Mouse (Mus musculus) liver, adult 2 months (tissue): ENCODE measurements around the gene Chn1. TPM values are rescaled to one million over a fixed set of nuclear protein-coding genes. Genes with fewer than 3 reads are reported as not detected.

Source experiments
- DNase-seq: peaks from one replicate; pipeline ENCODE4 v3.0.0-alpha.2; 2011; ENCODE audit warnings: low read depth, low spot score; ENCODE audit errors: extremely low read depth
- H3K27ac ChIP-seq: fragments of 200-500 bp; replicated peaks from 2 replicates; pipeline ENCODE4 v1.5.1; 2012; ENCODE audit warnings: low read depth, mild to moderate bottlenecking, control low read depth, inconsistent platforms, low read length; ENCODE audit not compliant: insufficient read depth
- H3K27me3 ChIP-seq: fragments of 200-500 bp; 2 replicates; pipeline ENCODE4 v1.6.1; 2012; ENCODE audit warnings: mild to moderate bottlenecking, moderate library complexity, low read length, inconsistent platforms; ENCODE audit not compliant: control insufficient read depth, insufficient read depth
- H3K36me3 ChIP-seq: fragments of 200-500 bp; 2 replicates; pipeline ENCODE4 v1.6.1; 2012; ENCODE audit warnings: low read length, inconsistent platforms; ENCODE audit not compliant: control insufficient read depth, insufficient read depth
- H3K4me1 ChIP-seq: fragments of 200-500 bp; 2 replicates; pipeline ENCODE4 v1.6.1; 2011; ENCODE audit warnings: low read length; ENCODE audit not compliant: control insufficient read depth, insufficient read depth
- H3K4me3 ChIP-seq: fragments of 200-500 bp; 2 replicates; pipeline ENCODE4 v1.5.1; 2011; ENCODE audit warnings: low read depth, mild to moderate bottlenecking, control low read depth, low read length, moderate library complexity; ENCODE audit not compliant: insufficient read depth
- H3K79me2 ChIP-seq: fragments of 200-500 bp; 2 replicates; pipeline ENCODE4 v1.6.1; 2012; ENCODE audit warnings: inconsistent platforms, mild to moderate bottlenecking, low read length, moderate library complexity; ENCODE audit not compliant: control insufficient read depth, insufficient read depth
- H3K9ac ChIP-seq: fragments of 200-500 bp; 2 replicates; pipeline ENCODE4 v1.6.1; 2012; ENCODE audit warnings: low read depth, mild to moderate bottlenecking, control low read depth, inconsistent platforms, low read length
- CTCF ChIP-seq: fragments of 200-500 bp; IDR thresholded peaks from 2 replicates; pipeline ENCODE4 v1.5.1; 2011; ENCODE audit warnings: low read depth, low read length, control low read depth
- POLR2A ChIP-seq: fragments of 200-500 bp; IDR thresholded peaks from 2 replicates; pipeline ENCODE4 v1.6.1; 2011; ENCODE audit warnings: low read length, control low read depth; ENCODE audit not compliant: insufficient read depth; ENCODE audit errors: extremely low read depth
- WGBS: fragments of 180-500 bp; shearing (Covaris S2); methylation state at CpG from one replicate; pipeline ENCODE4 v1.1.7; 2018; 5-methylcytosine and 5-hydroxymethylcytosine counted together
- polyA plus RNA-seq: library from polyadenylated mRNA; depleted of rRNA; stranded (reverse); fragments of >200 nt; gene quantifications from 2 replicates; pipeline ENCODE4 v1.2.3, GENCODE M21; 2012
- total RNA-seq: library from RNA; depleted of rRNA; stranded (reverse); fragments of >200 nt; gene quantifications from 2 replicates; pipeline ENCODE4 v1.2.3, GENCODE M21; 2014

Gene Chn1
- total and polyA plus RNA-seq, 2 experiments, result 0.18 TPM; not detected in 1

DNA sequence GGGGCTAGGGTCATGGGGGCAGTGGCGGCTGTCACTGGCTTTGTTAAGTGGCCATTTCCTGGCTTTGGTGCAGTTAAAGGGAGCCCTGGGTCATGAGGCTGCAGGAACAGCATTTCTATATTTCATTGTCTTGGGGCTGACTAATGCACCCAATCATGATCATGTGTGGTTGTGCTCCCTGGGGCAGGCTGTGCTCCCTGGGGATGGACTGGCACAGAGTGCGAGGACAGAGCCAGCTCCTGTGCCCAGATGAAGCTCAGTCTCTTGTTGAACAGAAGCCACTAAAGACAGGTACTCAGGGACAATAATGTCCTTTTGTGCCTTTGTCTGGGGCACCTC, 182.1 kb downstream of the Chn1 start:
- no peak overlapping the region for H3K9ac ChIP-seq
- DNase-seq, result no peak
- H3K79me2 ChIP-seq, result no peaks in the 10 kb centered on the region
- no peaks in the 10 kb centered on the region for H3K27me3 ChIP-seq
- WGBS, result 76% methylated on average over 2 of the region's 2 CpGs
- TF ChIP-seq CTCF (no peak), POLR2A (0 out of 2 replicates have a peak, but pooled peaks have one; percentile 6)
- no peak overlapping the region for H3K27ac ChIP-seq
- no peaks in the 10 kb centered on the region for H3K36me3 ChIP-seq
- no peak overlapping the region for H3K4me3 ChIP-seq
- peaks cover 7% of the 10 kb centered on the region for H3K4me1 ChIP-seq

GRCm38 (mm10) chr2:73592231-73593100, 182.7 kb downstream of the Chn1 start:
- TF ChIP-seq POLR2A (no peak), CTCF (no peak)
- Histone ChIP-seq H3K27ac (0 out of 2 replicates have a peak overlapping the region, but pooled peaks have one; percentile 5), H3K27me3 (no peaks in the 10 kb centered on the region), H3K4me3 (no peak overlapping the region), H3K36me3 (no peaks in the 10 kb centered on the region), H3K9ac (no peak overlapping the region), H3K79me2 (no peaks in the 10 kb centered on the region), H3K4me1 (peaks cover 7% of the 10 kb centered on the region)
- DNase-seq, result peak; percentile 33
- WGBS, result 67% methylated on average over 14 of the region's 14 CpGs

- H3K36me3 ChIP-seq, result no peaks in the 10 kb centered on the region
- no peaks in the 10 kb centered on the region for H3K27me3 ChIP-seq
- no peaks in the 10 kb centered on the region for H3K79me2 ChIP-seq
- DNase-seq, result no peak
- no peak overlapping the region for H3K4me3 ChIP-seq
- H3K27ac ChIP-seq, result no peak overlapping the region
- no peak overlapping the region for H3K9ac ChIP-seq
- 62% methylated on average over 6 of the region's 6 CpGs for WGBS
- TF ChIP-seq POLR2A, result no peak
- TF ChIP-seq CTCF, result no peak
- H3K4me1 ChIP-seq, result peaks cover 5% of the 10 kb centered on the region
These were observed 183.9 kb downstream of the Chn1 start for GRCm38 (mm10) chr2:73591246-73591645.

GRCm38 (mm10) chr2:73590106-73590505, 185.0 kb downstream of the Chn1 start:
- Histone ChIP-seq H3K27ac (no peak overlapping the region), H3K36me3 (no peaks in the 10 kb centered on the region), H3K79me2 (no peaks in the 10 kb centered on the region), H3K4me1 (peaks cover 5% of the 10 kb centered on the region), H3K27me3 (no peaks in the 10 kb centered on the region), H3K9ac (no peak overlapping the region), H3K4me3 (no peak overlapping the region)
- 34% methylated on average over 12 of the region's 12 CpGs for WGBS
- no peak for TF ChIP-seq CTCF
- TF ChIP-seq POLR2A, result no peak
- no peak for DNase-seq

GRCm38 (mm10) chr2:73588951-73589350, 186.2 kb downstream of the Chn1 start:
- no peak for TF ChIP-seq CTCF
- no peak for TF ChIP-seq POLR2A
- H3K27me3 ChIP-seq, result no peaks in the 10 kb centered on the region
- H3K9ac ChIP-seq, result no peak overlapping the region
- 74% methylated on average over 2 of the region's 2 CpGs for WGBS
- H3K4me3 ChIP-seq, result no peak overlapping the region
- no peaks in the 10 kb centered on the region for H3K36me3 ChIP-seq
- peaks cover 5% of the 10 kb centered on the region for H3K4me1 ChIP-seq
- no peak overlapping the region for H3K27ac ChIP-seq
- no peak for DNase-seq
- no peaks in the 10 kb centered on the region for H3K79me2 ChIP-seq

GRCm38 (mm10) chr2:73587109-73587506, 188.0 kb downstream of the Chn1 start:
- Histone ChIP-seq H3K79me2 (no peaks in the 10 kb centered on the region), H3K4me1 (peaks cover 5% of the 10 kb centered on the region), H3K36me3 (no peaks in the 10 kb centered on the region), H3K27ac (no peak overlapping the region), H3K9ac (no peak overlapping the region), H3K4me3 (no peak overlapping the region), H3K27me3 (no peaks in the 10 kb centered on the region)
- WGBS, result 70% methylated on average over 4 of the region's 4 CpGs
- TF ChIP-seq POLR2A, result no peak
- TF ChIP-seq CTCF, result no peak
- no peak for DNase-seq
